Mouse (Mus musculus): Measurements from ENCODE around the gene Habp4.

The Habp4 gene

DNA sequence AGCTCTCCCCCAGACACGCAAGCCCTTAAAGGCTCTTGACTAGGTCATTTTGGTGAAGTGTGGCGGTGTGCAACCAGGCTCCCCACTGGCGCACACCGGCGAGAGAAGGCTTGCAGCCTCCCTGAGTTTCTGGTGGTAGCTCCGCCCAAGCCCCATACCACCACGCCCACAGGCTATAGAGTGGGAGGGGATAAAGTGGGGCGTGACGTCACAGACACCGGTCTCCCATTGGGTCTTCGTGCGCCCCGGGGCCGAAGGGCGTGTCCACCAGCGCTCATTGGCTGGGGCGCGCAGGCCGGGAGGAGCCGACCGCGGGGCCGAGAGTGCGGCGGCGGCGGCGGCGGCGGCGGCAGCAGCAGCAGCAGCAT lies at the start of gene Habp4:
Gene Habp4, plus strand, starts transcription at position 277 of the 368 bp plus-strand sequence.
- in situ Hi-C loops (cut with MboI; ENCODE audit: unreplicated experiment in 2 of 2), result loop anchor here in 1 of 2 experiments (10.0 kb wide), 1 partner anchor 1113 kb away; the partner anchor contains the start of gene Zfp369

DNA sequence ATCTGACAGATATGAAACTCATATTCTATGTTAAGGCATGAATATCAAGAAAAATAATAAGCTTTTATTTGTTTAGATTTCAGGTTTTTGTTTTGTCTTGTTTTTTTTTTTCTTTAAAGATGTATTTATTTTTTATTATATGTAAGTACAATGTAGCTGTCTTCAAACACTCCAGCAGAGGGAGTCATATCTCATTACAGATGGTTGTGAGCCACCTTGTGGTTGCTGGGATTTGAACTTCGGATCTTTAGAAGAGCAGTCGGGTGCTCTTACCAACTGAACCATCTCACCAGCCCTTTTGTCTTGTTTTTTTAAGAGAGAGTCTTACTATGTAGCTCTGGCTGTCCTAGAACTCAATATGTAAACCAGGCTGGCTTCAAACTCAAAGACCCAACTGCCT lies 44.2 kb upstream of the Habp4 start:
- in situ Hi-C loops (cut with MboI; ENCODE audit: unreplicated experiment in 2 of 2), result loop anchor here in 1 of 2 experiments (25.0 kb wide), 1 partner anchor 320 kb away; the partner anchor contains the start of gene Cdk20

GRCm38 (mm10) chr13:64120760-64121159 lies 40.9 kb upstream of the Habp4 start:
- in situ Hi-C loops (cut with MboI; ENCODE audit: unreplicated experiment in 2 of 2), result loop anchor here in 1 of 2 experiments (25.0 kb wide), 1 partner anchor 317 kb away; the partner anchor contains the start of gene Cdk20

GRCm38 (mm10) chr13:64123491-64124188 lies 38.0 kb upstream of the Habp4 start:
- in situ Hi-C loops (cut with MboI; ENCODE audit: unreplicated experiment in 2 of 2), result loop anchor here in 1 of 2 experiments (25.0 kb wide), 1 partner anchor 314 kb away; the partner anchor contains the start of gene Cdk20

DNA sequence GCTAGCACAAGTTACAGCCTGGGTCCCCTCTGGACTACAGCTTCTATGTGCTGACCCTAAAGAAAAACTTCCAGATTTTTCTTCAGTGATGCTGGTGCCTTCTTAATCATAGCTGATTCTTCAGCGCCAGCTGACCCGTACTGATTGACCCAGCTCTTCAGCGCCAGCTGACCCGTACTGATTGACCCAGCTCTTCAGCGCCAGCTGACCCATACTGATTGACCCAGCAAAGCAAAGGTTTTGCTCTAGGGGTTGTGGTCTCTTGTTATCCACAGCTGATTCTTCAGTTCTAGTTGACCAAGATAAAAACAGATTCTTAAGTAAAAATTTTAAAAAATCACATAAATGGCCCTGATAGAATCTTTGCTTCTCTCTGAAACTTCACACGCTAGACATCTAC lies 36.7 kb upstream of the Habp4 start:
- in situ Hi-C loops (cut with MboI; ENCODE audit: unreplicated experiment in 2 of 2), result loop anchor here in 1 of 2 experiments (25.0 kb wide), 1 partner anchor 312 kb away; the partner anchor contains the start of gene Cdk20

GRCm38 (mm10) chr13:64126316-64126715 lies 35.3 kb upstream of the Habp4 start:
- in situ Hi-C loops (cut with MboI; ENCODE audit: unreplicated experiment in 2 of 2), result no loop called here

- in situ Hi-C loops (cut with MboI; ENCODE audit: unreplicated experiment in 2 of 2), result no loop called here
These were observed 32.6 kb upstream of the Habp4 start, which contains the start of gene Slc35d2 for GRCm38 (mm10) chr13:64128858-64129615. Gene Slc35d2, minus strand, starts transcription at chr13:64129368.

DNA sequence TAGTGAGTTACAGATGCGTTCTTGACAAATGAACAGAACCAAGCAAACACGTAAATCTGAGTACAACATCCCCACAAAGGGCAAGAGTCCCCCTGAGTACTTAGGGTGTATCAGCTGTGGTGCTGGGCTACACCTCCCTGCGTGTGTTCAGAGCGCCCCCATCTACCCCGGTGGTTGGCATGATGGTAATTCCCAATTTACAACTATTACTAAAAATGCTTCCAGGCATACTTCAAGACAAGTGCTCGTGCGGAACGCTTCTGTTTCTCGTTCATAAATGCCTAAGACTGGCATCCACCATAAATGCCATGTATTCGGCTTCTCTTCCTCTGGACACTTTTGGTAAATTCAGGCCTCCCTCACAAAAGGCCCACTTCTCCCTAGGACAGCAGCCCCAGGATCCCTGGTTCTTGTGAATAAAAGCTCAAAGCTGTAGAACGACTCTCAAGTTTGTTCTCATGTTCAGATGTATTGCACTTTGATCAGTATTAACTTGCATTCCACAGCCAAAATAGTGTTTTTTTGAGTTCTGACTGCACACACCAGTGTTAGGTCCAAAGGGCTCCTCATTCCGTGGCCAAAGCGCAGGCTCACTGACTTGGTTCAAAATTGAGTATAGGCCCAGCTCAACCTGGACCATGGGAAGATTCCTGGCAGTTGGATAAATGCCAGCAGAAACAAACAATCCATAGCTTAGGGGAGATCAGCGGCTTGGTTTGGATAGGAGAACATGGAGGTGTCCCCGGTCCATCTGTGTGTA lies 31.8 kb upstream of the Habp4 start:
- in situ Hi-C loops (cut with MboI; ENCODE audit: unreplicated experiment in 2 of 2), result no loop called here

GRCm38 (mm10) chr13:64150121-64150520 lies 11.5 kb upstream of the Habp4 start:
- in situ Hi-C loops (cut with MboI; ENCODE audit: unreplicated experiment in 2 of 2), result loop anchor here in 1 of 2 experiments (10.0 kb wide), 2 partner anchors 335 to 1195 kb away; partner anchors contain the start of gene Ercc6l2

GRCm38 (mm10) chr13:64152241-64152669 lies 9.4 kb upstream of the Habp4 start:
- in situ Hi-C loops (cut with MboI; ENCODE audit: unreplicated experiment in 2 of 2), result loop anchor here in 1 of 2 experiments (10.0 kb wide), 2 partner anchors 337 to 1197 kb away; partner anchors contain the start of gene Ercc6l2

DNA sequence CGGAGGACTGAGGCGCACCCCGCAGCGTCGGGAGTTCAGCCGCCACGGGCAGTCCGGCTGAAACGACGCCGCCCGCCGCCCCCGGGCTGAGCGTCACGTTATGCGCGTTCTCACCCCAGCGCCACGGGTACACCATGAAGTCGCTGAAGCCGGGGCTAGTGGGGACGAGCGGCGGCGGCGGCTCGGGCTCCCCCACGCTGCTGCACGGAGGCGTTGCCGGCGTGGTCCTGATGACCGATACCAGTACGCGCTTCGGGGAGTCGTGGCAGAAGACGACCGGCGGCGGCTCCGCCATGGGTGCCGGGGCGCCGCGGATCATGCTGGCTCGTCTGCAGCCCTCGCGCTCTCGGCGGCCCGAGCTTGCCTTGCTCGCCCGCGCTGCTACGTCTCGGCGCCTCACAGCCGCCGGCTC lies 8.9 kb upstream of the Habp4 start:
- in situ Hi-C loops (cut with MboI; ENCODE audit: unreplicated experiment in 2 of 2), result loop anchor here in 1 of 2 experiments (10.0 kb wide), 2 partner anchors 338 to 1198 kb away; partner anchors contain the start of gene Ercc6l2

DNA sequence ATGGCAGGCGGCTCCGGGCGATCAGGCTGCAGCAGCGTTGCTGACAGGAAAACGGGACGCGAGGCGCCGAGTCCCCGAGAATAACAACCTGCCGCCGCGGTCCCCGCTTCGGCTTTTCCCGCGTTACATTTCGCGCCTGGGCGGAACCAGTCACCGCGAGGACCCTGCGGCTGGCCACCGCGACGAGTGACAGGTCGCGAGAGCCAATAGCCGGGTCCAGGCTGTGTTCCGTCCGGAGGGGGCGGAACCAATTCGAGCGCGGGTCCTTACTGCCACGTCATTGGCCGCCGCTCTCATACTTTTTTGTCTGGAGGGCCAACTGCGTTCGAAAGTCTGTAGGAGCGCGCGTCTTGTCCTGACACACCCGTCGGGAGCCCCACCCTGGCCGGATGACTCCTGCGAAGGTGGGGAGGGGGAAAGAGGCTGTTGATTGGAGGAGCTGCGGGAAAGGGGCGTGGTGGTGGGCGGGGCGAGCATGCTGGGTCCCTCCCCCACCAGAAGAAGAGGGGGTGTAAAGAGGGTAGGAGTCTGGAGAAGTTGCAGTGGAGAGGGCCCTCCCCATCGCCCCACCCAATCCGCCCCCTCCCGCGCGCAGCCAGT lies 8.4 kb upstream of the Habp4 start, which contains the start of gene Zfp367:
Gene Zfp367, minus strand, starts transcription at position 120 of the 600 bp plus-strand sequence.
- in situ Hi-C loops (cut with MboI; ENCODE audit: unreplicated experiment in 2 of 2), result loop anchor here in 1 of 2 experiments (10.0 kb wide), 2 partner anchors 338 to 1198 kb away; partner anchors contain the start of gene Ercc6l2

GRCm38 (mm10) chr13:64153751-64154267 lies 7.8 kb upstream of the Habp4 start:
- in situ Hi-C loops (cut with MboI; ENCODE audit: unreplicated experiment in 2 of 2), result loop anchor here in 1 of 2 experiments (10.0 kb wide), 2 partner anchors 339 to 1199 kb away; partner anchors contain the start of gene Ercc6l2

GRCm38 (mm10) chr13:64154651-64155050 lies 7.0 kb upstream of the Habp4 start:
- in situ Hi-C loops (cut with MboI; ENCODE audit: unreplicated experiment in 2 of 2), result loop anchor here in 1 of 2 experiments (10.0 kb wide), 2 partner anchors 340 to 1200 kb away; partner anchors contain the start of gene Ercc6l2

GRCm38 (mm10) chr13:64155171-64155571 lies 6.5 kb upstream of the Habp4 start:
- in situ Hi-C loops (cut with MboI; ENCODE audit: unreplicated experiment in 2 of 2), result loop anchor here in 1 of 2 experiments (10.0 kb wide), 2 partner anchors 340 to 1200 kb away; partner anchors contain the start of gene Ercc6l2

- in situ Hi-C loops (cut with MboI; ENCODE audit: unreplicated experiment in 2 of 2), result loop anchor here in 1 of 2 experiments (10.0 kb wide), 2 partner anchors 342 to 1202 kb away; partner anchors contain the start of gene Ercc6l2
These were observed 4.7 kb upstream of the Habp4 start for GRCm38 (mm10) chr13:64156966-64157365.

DNA sequence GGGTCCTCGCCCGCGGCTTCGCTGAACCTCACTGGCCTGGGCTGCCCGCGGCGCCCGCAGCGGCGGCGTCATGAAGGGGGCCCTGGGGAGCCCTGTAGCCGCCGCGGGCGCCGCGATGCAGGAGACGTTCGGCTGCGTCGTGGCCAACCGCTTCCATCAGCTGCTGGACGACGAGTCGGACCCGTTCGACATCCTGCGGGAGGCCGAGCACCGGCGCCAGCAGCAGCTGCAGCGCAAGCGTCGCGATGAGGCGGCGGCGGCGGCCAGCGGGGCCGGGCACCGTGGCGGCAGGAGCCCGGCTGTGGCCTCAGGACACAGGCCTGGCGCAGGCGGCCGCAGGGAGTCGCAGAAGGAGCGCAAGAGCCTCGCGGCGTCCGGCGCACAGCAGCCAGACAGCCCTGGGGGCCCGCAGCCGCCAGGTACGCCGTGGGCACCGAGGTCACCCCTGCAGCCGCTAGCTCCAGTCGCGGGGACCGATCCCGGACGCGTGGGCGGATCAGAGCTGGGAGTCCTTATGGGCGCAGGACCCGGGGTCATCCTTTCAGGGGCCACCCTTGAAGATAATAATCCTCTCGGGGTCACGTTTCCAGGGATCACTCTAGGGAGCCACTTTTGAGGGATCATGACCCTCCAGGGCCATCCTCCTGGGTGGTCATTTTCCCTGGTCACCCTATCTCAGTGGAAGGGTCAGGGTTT lies 440 bp downstream of the Habp4 start:
- in situ Hi-C loops (cut with MboI; ENCODE audit: unreplicated experiment in 2 of 2), result loop anchor here in 1 of 2 experiments (10.0 kb wide), 1 partner anchor 1113 kb away; the partner anchor contains the start of gene Zfp369

DNA sequence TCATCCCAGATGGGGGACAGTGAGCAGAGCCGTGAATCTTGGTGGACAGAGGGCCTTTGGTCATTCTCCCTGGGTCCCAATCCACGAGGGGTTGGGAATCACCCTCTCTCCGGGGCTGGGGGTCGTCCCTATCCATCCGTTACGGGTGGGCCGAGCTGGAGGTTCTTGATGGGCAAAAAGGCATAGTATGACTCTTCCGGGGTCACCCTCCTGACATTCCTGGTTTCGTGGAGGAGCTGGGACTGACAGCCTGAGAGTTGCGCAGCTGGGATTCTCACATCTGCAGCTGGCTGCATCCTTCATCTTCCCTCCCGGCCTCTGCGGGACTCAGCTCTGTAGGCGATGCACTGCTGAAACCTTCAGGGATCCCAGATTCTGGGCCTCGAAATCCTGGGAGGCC lies 1.0 kb downstream of the Habp4 start:
- in situ Hi-C loops (cut with MboI; ENCODE audit: unreplicated experiment in 2 of 2), result loop anchor here in 1 of 2 experiments (10.0 kb wide), 1 partner anchor 1112 kb away; the partner anchor contains the start of gene Zfp369

Measured in v-Abl transformed pro-B cells (cell line).